ENCODE assay signal across 1 mouse cellular context in genomic region chr10:93161511-93162275, GRCm38 (mm10).
A peak's percentile ranks its signal among the peaks of the same experiment; 100 is the strongest.
TF ChIP-seq lines count a peak whose summit lies in the region.

No protein-coding gene starts in this region.

TF ChIP-seq in CH12.LX, 34 proteins besides CTCF, POLR2A, EP300 and RAD21 (continued from another document):
- 0 out of 2 replicates have a peak, but pooled peaks have one; percentile 23 for TF ChIP-seq USF1 (IDR thresholded peaks at IDR 0.05; ENCODE audit: low read depth, low read length)
- peak; percentile 63 for TF ChIP-seq SIN3A (IDR thresholded peaks at IDR 0.05; ENCODE audit: low read length)
- TF ChIP-seq CHD2 (IDR thresholded peaks at IDR 0.05; ENCODE audit: low read length) = no peak
- peak; percentile 51 for TF ChIP-seq MXI1 (IDR thresholded peaks at IDR 0.05; ENCODE audit: low read depth, low read length)
- TF ChIP-seq RCOR1 (conservative IDR thresholded peaks at IDR 0.05; ENCODE audit: low read depth, low read length) = 0 out of 2 replicates have a peak, but pooled peaks have one; percentile 28
- TF ChIP-seq USF2 (conservative IDR thresholded peaks at IDR 0.05; ENCODE audit: low read depth, low read length) = 0 out of 2 replicates have a peak, but pooled peaks have one; percentile 4
- 0 out of 2 replicates have a peak, but pooled peaks have one; percentile 28 for TF ChIP-seq MYC (IDR thresholded peaks at IDR 0.05; ENCODE audit: low read depth, low read length)
